Mouse (Mus musculus): ENCODE data around the gene Smarcad1.
"Not testable (repeated sequence)": the region's sequence is repeated elsewhere in the genome, so short reads cannot be mapped to it uniquely, and the experiment has no call there.

The Smarcad1 gene

DNA sequence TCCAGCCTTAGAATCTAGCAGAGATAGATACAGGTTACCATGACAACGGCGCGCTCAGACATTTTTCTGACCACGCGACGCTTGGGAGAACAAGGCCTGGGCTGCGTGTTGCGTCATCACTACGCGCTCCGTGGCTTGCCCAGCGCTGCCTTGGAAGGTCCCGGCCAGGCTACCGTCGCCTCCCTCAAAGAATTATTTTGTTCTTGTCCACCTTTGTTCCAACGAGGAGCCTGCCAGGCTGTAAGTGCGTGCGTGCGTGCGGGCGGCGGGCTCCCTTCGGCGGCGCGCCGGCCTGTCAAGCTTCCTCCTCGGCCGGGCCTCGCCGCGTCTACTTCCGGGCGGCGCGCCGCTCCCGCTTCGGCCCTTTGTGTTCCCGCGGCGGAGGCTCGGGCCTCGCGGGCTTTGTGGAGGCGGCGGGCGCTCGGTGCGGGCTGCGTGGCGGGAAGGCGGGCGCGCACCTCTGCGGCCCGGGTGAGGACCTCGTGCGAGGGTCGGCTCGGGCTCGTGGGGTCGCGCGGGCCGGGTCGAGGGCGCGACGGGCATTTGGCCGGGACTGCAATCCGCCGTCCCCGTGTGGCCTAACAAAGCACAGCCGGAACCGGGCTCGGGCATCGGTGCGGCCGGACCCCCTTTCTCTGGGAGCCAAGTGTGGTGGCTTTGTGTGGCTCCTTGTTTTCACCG is at the start of gene Smarcad1:
Gene Smarcad1, plus strand, starts transcription at position 93 of the 681 bp plus-strand sequence.
- DNase-seq (ENCODE audit: extremely low spot score) = peak; percentile 91

DNA sequence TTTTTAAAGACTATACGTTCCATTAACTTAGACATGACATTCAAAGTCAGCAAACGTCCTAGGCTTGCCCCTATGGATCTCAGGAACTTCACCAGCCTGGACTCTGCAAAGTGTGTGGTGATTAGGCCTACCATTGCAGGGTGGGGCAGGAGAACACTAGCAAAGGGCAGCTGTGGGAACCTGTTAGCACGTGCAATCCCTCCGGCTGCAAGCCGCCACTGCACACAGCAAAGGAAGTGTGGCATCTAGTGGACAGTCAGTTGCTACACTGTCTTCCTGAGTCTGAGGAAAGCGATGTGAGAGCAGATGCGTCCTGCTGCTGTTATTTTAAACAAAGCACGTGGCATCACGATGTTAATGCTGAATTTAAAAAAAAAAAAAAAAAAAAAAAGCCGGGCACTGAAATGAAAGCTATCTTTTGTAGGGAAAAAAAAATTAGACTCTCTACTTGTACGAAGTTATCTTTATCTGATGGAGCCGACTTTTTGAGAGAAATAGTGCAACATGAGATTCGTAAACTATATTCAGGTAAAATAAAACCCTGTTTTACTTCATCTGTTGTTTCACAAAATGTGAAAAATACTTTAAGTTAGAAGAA is 45.5 kb upstream of the Smarcad1 start:
- peak; percentile 8 for DNase-seq (ENCODE audit: extremely low spot score)

DNA sequence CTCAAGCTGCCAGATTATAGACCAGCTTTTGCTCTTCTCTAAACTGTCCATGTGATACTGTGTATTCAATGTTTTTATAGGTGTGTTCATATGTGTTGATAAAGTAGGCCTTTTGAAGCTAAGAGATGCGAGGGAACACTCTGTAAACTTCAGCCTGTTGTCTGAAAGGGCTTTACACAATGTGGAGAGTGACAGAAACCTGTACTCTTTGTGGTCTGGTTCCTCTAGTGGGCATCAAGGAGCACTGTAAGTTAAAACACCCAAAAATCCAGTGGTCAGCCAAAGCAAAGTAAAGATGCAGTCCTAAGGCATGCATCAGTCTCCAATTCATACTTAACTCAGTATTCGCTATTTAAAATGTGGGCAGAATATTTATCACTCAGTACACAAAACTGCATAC is 44.6 kb upstream of the Smarcad1 start:
- no peak for DNase-seq (ENCODE audit: extremely low spot score)

DNA sequence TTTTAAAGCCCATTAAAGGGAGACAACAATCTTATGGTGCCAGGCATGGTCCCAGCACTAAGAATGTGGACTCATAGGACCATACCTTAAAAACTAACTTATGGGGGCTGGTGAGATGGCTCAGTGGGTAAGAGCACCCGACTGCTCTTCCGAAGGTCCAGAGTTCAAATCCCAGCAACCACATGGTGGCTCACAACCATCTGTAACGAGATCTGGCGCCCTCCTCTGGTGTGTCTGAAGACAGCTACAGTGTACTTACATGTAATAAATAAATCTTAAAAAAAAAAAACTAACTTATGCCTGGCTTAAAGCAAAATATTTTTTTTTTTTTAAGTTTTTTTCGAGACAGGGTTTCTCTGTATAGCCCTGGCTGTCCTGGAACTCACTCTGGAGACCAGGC is 41.6 kb upstream of the Smarcad1 start:
- not testable (repeated sequence) for DNase-seq (ENCODE audit: extremely low spot score)

DNA sequence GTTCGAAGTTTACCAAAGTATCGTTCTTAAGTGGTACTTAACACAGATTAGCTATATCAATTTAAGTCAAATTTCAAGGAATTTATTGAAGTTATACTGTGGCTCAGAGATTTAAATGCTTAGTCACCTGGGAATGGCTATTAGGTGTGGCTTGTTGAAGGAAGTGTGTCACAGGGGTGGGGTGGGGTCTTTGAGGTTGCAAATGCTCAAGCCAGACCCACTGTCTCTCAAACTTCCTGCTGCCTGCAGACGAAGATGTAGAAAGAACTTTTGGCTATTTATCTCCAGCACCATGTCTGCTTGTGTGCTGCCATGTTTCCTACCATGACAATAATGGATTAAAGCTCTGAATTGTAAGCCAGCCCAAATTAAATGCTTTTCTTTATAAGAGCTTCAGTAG is 40.2 kb upstream of the Smarcad1 start:
- DNase-seq (ENCODE audit: extremely low spot score) = no peak

DNA sequence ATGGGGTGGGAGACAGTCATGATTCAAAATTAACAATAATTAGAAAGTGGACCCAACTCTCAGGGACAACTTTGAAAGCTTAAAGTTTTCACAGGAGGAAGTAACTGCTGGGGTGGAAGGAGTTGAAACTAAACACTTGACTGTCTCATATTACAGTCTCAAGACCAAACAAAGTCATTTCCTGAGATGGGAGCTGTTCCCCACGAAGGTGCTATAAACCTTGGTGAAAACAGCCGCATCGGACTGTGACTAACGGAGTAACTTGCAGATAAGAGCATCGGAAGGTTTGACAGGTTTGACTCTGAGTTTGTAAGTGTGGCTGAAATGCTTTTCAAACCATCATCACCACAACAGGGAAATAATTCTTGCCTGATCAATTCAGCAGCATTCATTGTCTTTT is 33.5 kb upstream of the Smarcad1 start:
- DNase-seq (ENCODE audit: extremely low spot score) = no peak

DNA sequence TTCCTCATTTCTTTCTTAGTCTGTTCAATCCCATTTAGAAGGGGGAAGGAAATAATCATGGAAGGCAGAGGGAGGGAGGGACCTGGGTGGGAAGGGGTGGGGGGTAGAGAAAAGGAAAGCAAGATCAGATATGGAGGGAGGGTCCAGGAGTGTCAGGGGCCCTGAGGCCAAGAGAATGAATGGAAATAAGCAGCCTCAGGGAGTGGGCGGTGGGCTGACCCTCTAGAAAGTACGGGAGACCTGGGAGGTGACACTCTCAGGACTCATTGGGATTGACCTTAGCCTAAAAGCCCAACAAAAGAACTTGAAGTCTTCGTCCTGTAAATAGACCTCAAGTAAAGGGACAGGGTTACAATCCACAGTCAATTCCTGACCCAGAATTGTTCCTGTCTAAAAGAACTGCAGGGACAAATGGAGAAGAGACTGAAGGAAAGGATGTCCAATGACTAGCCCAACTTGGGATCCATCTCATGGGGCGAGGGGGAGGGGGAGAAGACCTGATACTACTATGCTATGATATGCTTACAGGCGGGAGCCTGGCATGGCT is 30.9 kb upstream of the Smarcad1 start:
- no peak for DNase-seq (ENCODE audit: extremely low spot score)

DNA sequence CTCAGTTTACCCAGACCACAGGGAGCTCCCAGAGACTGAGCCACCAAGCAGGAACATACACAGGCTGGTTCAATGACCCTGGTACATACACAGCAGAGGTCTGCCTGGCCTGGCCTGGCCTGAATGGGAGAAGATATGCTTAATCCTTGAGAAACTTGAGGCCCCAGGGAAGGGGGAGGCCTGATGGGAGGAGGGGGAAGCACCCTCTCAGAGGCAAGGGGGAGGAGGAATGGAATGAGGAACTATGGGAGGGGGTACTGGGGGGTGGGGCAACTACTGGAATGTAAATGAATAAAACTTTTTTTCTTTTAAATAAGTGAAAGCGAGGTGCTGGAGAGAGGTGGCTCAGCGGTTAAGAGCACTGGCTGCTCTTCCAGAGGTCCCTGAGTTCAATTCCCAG is 30.2 kb upstream of the Smarcad1 start:
- no peak for DNase-seq (ENCODE audit: extremely low spot score)

DNA sequence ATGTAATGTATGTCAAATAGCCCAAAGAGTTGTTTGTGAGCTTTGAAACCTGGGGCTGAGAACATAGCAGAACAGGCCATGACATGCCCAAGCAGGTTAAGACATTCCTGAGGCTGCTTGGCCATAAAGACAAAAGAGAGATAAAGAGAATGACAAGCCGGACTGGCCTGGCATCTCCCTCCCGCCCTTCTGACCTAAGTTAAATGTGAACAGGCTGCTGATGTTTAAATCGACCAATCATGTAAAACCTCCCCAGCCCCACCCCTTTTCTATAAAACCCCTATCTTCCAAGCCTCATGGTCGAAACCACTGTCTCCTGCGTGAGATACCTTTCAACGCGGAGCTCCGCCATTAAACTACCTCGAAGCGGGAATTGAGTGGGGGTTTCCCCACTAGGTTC is 24.8 kb upstream of the Smarcad1 start:
- DNase-seq (ENCODE audit: extremely low spot score) = no peak

DNA sequence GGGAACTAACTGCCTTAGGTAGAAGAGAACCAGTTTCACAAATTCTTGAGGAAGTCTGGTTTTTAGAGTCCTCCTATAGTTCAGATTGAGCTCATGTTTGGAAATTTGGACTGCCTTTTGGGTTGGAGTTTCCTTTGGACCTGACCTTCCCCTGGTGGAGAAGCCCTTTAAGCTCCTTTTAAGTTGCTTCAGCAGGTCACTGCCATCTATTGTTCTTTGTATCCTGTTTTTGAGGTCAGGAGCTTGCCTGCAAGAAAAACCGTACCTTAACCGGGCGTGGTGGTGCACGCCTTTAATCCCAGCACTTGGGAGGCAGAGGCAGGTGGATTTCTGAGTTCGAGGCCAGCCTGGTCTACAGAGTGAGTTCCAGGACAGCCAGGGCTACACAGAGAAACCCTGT is 23.4 kb upstream of the Smarcad1 start:
- not testable (repeated sequence) for DNase-seq (ENCODE audit: extremely low spot score)

DNA sequence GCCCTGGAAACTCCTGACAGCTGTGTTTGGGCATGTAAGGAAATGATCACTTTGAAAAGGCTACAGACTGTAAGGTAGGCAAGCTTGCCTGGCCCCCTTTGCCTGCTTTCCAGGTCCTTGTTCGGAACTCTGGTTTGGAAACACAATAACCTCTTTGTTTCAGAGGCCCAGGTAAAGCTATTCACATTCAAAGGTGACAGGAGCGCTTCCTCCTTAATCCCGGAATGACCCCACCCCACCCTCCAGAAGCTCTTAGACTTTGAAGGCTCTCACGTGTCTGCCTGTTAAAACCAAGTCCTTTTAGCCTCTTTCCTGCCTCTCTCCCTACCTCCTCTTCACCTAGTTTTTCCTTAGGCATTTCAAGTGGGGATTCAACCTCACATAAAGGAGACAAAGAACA is 20.5 kb upstream of the Smarcad1 start:
- no peak for DNase-seq (ENCODE audit: extremely low spot score)

DNA sequence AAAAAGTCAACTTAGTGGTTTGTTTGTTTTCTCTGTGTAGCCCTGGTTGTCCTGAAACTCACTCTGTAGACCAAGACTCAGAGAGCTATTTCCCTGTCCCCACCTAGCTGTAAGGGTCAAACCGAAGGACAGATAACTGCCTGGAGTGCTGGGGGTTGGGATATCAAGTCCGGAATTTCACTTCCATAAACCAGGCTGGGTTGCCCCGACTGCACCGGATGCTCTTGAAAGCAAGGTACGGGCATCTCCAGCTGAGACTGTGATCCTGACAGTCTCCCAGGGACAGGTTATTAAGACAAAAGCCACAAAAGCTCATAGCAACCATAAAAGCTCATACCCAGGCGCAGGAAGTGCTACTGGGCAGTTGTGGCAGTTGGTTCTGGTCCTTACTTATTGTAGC is 19.3 kb upstream of the Smarcad1 start:
- no peak for DNase-seq (ENCODE audit: extremely low spot score)

DNA sequence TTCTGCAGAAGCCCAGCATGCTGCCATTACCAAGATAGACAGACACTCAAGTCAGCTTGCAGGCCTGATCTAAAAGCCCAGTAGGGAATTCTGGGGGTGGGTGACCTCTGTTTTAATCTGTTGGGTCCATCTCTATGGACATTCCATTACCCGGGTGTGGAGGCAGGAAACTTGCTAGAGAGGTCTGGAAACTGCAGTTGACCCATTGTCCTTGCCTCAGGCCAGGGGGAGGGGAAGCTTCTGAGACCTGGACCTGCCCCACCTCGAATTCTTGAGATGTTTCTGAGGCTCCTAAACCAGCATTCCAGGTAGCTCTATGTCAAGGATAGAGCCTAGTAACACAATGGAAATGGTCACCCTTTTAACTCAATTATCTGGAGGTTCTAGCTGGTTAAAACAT is 17.7 kb upstream of the Smarcad1 start:
- no peak for DNase-seq (ENCODE audit: extremely low spot score)

DNA sequence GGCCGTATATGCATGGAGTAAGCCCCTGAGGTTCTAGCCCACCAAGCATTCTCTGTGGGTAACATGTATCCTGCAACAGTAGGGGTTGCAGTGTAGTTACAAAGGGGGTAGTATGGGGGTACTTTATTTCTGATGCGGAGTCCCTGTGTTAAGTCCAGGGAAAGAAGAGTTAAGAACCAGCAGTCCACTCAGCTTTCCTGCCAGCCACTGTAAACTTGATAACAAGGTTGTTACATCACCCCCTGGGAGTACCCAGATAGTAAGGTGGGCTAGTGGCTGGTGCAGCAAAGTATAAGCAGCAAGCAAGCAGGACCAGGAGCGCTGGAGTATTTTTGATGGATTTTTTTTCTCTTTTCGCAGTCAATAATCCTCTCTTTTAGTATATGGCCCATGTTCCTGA is 17.3 kb upstream of the Smarcad1 start:
- DNase-seq (ENCODE audit: extremely low spot score) = no peak

DNA sequence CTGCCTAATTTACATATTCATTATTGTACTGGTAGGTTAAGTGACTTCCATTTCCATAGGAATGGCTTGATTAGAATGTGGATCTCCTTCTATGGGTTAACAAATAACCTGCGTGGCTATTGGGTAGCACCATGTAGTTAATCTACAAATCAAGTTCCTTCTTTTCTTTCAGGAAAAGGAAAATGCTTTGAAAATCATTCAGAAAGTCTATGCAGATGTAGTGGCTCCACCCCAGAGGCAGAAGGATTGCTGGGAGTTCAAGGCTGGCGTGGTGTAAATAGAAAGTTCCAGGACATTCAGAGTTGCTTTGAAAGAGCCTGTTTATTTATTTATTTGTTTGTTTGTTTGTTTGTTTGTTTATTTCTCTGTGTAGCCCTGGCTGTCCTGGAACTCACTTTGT is 7.7 kb upstream of the Smarcad1 start:
- DNase-seq (ENCODE audit: extremely low spot score) = no peak

DNA sequence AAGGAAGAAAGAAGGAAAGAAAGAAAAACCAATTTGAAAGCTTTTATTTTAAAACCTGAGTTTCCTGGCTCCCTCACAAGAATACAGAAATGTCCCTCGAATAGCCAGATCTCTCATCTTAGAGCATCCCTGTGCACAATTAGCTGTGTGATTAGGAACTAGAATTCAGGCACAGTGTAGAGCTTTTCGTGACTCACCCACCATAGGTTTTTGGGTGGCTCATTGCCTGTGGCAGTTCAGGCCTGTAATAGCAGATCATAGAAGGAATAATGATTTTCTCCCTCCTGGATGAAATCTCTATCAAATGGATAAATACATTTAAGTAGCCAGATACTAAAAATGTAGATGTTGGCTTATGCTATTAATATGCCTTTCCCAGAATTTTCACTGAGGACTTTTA is 6.9 kb upstream of the Smarcad1 start:
- DNase-seq (ENCODE audit: extremely low spot score) = no peak

DNA sequence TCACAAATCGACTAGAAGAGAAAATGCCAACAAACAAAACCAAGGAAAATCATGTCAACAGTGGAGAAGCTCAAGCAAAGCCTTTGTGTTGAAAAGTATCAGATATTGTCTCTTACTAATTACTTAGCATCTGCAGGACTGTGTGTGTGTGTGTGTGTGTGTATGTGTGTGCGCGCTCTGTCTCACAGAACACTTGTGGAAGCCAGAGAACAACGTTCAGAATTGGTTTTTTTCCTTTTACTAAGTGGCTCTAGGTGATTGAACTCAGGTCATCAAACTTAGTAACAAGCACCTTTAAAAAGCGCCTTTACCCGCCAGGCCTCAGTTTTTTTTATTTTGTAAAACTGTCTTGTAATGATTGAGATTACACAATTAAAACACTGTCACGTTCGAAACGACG is 451 bp upstream of the Smarcad1 start:
- DNase-seq (ENCODE audit: extremely low spot score) = peak; percentile 18

DNA sequence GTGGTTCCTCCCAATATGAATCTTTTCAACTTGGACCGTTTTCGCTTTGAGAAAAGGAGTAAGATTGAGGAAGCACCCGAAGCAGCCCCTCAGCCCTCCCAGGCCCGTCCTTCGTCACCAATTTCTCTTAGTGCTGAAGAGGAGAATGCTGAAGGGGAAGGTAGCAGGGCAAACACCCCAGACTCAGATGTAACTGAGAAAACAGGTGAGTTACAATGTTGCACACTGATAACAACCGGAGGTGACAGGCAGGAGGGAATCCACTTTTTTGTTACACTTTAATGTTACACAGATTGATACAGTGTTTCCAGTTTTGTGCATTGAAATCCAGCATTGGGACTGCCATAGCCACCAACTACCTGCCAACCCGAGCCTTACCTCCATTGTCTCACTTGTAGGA is 858 bp downstream of the Smarcad1 start:
- no peak for DNase-seq (ENCODE audit: extremely low spot score)

DNA sequence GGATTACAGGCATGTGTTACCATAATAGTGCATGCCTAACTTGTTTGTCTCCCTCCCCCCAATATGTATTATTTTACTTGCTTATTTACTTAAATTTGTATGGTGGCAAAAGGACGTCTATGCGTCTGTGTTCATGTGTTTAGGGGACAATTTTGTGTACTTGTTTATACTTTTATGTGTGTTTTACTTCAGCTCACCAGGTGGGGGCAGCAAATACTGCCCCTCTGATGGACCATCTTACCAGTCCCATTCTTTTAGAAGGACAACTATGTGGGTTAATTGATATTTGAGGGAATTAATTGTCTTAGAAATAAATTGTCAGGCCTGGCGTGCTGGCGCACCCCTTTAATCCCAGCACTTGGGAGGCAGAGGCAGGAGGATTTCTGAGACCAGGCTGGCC is 6.7 kb downstream of the Smarcad1 start:
- DNase-seq (ENCODE audit: extremely low spot score) = no peak

DNA sequence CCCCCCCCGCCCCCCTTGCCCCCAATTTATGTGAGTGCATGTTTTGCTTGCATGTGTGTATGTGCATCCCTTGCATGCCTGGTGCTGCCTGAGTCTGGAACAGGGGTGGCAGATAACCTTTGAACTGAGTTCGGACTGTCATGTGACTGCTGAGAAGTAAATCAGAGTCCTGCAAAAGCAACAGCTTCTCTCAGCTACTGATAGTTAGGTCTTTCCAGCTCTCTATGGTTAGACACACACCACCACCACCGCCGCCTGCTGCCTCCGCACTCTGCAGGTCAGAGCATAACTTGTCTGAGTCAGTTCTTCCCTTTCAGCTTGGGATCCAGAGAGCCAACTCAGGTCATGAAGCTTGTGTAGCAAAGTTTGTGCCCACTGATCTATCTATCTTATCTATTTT is 14.2 kb downstream of the Smarcad1 start:
- DNase-seq (ENCODE audit: extremely low spot score) = no peak

DNA sequence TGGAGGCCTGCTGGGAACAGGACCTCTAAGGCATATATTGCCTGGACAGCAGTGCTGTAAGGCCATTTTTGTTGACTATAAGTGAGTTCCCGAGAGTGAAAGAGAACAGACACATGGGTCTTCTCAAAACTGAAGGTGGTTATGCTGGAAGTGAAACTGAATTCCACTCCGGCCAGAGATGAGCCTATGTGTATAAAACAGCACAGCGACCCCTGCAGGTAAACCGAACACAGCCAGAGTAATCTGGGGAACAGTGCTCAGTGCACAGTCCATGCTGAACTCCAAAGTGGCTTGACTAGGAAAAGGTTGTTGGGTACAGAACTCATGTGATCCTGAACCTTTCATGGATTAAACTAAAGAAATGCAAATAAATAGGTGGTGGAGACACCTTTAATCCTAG is 14.8 kb downstream of the Smarcad1 start:
- DNase-seq (ENCODE audit: extremely low spot score) = not testable (repeated sequence)

DNA sequence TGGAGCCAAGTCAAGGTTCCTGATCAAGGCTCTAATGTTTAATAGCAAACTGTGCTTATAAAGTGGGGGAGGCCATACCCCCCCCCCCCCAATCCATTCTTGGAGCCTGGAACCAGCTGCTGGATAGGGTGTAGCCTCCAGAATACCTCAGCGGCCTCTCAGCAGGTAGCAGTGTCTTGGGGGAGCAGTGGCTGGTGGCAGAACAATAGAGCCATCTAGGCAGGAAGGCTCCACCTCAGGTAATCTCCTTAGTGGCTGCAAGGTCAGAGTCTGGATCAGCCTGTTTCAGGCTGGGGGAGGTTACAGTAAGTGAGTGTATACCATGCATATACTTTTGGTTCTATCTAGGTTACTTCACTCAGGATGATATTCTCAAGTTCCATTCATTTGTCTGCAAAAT is 18.7 kb downstream of the Smarcad1 start:
- no peak for DNase-seq (ENCODE audit: extremely low spot score)

DNA sequence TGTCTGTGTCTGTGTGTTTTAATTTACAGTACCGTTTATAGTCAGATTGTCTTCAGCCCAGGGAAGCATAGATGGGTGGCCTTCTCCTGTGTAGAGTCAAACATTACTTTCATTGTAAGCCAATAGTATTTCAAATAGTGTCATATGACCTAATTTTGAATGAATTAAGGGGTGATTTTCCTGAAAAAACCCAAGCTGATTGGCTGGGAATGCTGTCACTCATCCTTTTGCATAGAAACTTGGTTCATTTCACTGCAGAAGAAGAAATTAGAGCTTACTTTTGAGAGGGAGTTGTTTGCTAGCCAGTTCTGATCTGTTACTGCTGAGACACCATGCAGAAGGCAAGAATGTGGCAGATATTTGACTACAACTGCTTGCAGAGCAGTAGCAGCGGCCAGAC is 32.8 kb downstream of the Smarcad1 start:
- DNase-seq (ENCODE audit: extremely low spot score) = no peak

DNA sequence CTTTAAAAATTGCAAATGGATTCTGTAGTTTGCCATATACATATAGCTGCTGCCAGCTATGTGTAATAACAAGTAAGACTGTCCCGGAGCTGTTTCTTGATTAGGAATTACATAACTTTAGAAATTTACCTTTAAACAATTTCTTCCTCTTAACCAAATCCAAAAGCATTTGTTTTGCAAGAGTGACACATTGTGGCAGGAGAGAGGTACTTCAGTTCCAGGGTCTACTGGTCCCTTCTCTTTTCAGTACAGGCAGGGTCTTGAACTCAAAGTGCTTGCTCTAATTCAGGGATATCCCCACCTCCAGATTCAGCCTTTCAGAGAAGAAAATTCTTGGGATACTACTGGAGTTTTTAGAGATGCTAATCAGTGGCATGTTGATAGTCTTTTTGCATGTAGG is 36.8 kb downstream of the Smarcad1 start:
- no peak for DNase-seq (ENCODE audit: extremely low spot score)

Data from embryo, embryonic 9.5 days (tissue).